Mouse (Mus musculus) kidney, embryonic 16.5 days (tissue): ENCODE measurements around the gene Trap1. TPM values are rescaled to one million over a fixed set of nuclear protein-coding genes. Genes with fewer than 3 reads are reported as not detected.
"Not testable (repeated sequence)": the region's sequence is repeated elsewhere in the genome, so short reads cannot be mapped to it uniquely, and the experiment has no call there.

Experiments
- ATAC-seq: fragments of 200-750 bp; cut with Nextera tagmentation; 2 replicates; pipeline ENCODE4 v1.8.0; 2017; ENCODE audit warnings: moderate TSS enrichment; ENCODE audit not compliant: low FRiP score, low TSS enrichment
- H3K27ac ChIP-seq: fragments of 300-500 bp; sonication (generic); 2 replicates; pipeline ENCODE4 v1.5.1; 2014; ENCODE audit warnings: low read length
- H3K27me3 ChIP-seq: fragments of 300-500 bp; sonication (generic); 2 replicates; pipeline ENCODE4 v1.6.1; 2014; ENCODE audit warnings: low read length, control low read depth, mixed read lengths; ENCODE audit not compliant: insufficient read depth
- H3K36me3 ChIP-seq: fragments of 300-500 bp; sonication (generic); 2 replicates; pipeline ENCODE4 v1.6.1; 2014; ENCODE audit warnings: low read length, control low read depth, mixed read lengths; ENCODE audit not compliant: insufficient read depth
- H3K4me1 ChIP-seq: fragments of 300-500 bp; sonication (generic); 2 replicates; pipeline ENCODE4 v1.6.1; 2014; ENCODE audit warnings: low read length, control low read depth, mixed read lengths; ENCODE audit not compliant: insufficient read depth
- H3K4me2 ChIP-seq: fragments of 300-500 bp; sonication (generic); replicated peaks from 2 replicates; pipeline ENCODE4 v1.6.1; 2014; ENCODE audit warnings: low read depth, low read length
- H3K4me3 ChIP-seq: fragments of 300-500 bp; sonication (generic); 2 replicates; pipeline ENCODE4 v1.5.1; 2014; ENCODE audit warnings: mild to moderate bottlenecking, low read length
- H3K9ac ChIP-seq: fragments of 300-500 bp; sonication (generic); replicated peaks from 2 replicates; pipeline ENCODE4 v1.6.1; 2014; ENCODE audit warnings: low read length
- H3K9me3 ChIP-seq: fragments of 300-500 bp; sonication (generic); 2 replicates; pipeline ENCODE4 v1.6.1; 2016; ENCODE audit warnings: low read length, control low read depth
- WGBS: fragments of 180-500 bp; shearing (Covaris S2); extraction: QIAGEN DNeasy Blood & Tissue Kit; methylation state at CpG from one replicate; pipeline ENCODE4 v1.1.7; 2014; 5-methylcytosine and 5-hydroxymethylcytosine counted together
- polyA plus RNA-seq: library from polyadenylated mRNA; unstranded; fragments of >200 nt; fragmentation: Nextera tagmentation; extraction: Ambion mirVana; gene quantifications from 2 replicates; pipeline ENCODE4 v1.2.1, GENCODE M21; 2015

The Trap1 gene
- 126 and 128 TPM in 2 replicates for polyA plus RNA-seq

- H3K36me3 ChIP-seq = peaks cover 12% of the 10 kb centered on the region; the same call in 1 of the 2 replicates
- peak within 1 kb of the TSS; percentile 93 for H3K9ac ChIP-seq
- no peaks in the 10 kb centered on the region for H3K9me3 ChIP-seq
- ATAC-seq = peak; percentile 97
- peak within 1 kb of the TSS; percentile 88 for H3K4me3 ChIP-seq
- H3K27ac ChIP-seq = peak within 1 kb of the TSS; percentile 89
- under 1% methylated on average over 58 of the region's 58 CpGs for WGBS
- peak within 1 kb of the TSS; percentile 64 for H3K4me2 ChIP-seq
- H3K4me1 ChIP-seq = peaks cover 26% of the 10 kb centered on the region
- H3K27me3 ChIP-seq = no peaks in the 10 kb centered on the region
Measured at GRCm38 (mm10) chr16:4077384-4078061, at the start of gene Trap1. Gene Trap1, minus strand, starts transcription at chr16:4077827.

- H3K9ac ChIP-seq = no peak overlapping the region
- H3K27me3 ChIP-seq = no peaks in the 10 kb centered on the region
- no peaks in the 10 kb centered on the region for H3K4me1 ChIP-seq
- ATAC-seq = no peak
- H3K4me2 ChIP-seq = no peak overlapping the region
- no peak overlapping the region for H3K4me3 ChIP-seq
- H3K9me3 ChIP-seq = no peaks in the 10 kb centered on the region
- H3K36me3 ChIP-seq = peaks cover 59% of the 10 kb centered on the region
- 95% methylated on average over 4 of the region's 4 CpGs for WGBS
- no peak overlapping the region for H3K27ac ChIP-seq
Measured at GRCm38 (mm10) chr16:4117072-4117471, 39.4 kb upstream of the Trap1 start.

GRCm38 (mm10) chr16:4100374-4100773 is 22.7 kb upstream of the Trap1 start:
- H3K4me1 ChIP-seq = no peaks in the 10 kb centered on the region
- H3K36me3 ChIP-seq = peaks cover 41% of the 10 kb centered on the region
- no peak overlapping the region for H3K9ac ChIP-seq
- H3K4me2 ChIP-seq = no peak overlapping the region
- WGBS = 90% methylated on average over 2 of the region's 2 CpGs
- ATAC-seq = no peak
- no peaks in the 10 kb centered on the region for H3K9me3 ChIP-seq
- no peak overlapping the region for H3K27ac ChIP-seq
- no peak overlapping the region for H3K4me3 ChIP-seq
- H3K27me3 ChIP-seq = no peaks in the 10 kb centered on the region

GRCm38 (mm10) chr16:4097521-4097920 is 19.9 kb upstream of the Trap1 start:
- peaks cover 62% of the 10 kb centered on the region for H3K36me3 ChIP-seq
- no peak overlapping the region for H3K4me2 ChIP-seq
- 100% methylated on average over 1 of the region's 1 CpGs for WGBS
- H3K4me3 ChIP-seq = no peak overlapping the region
- no peaks in the 10 kb centered on the region for H3K9me3 ChIP-seq
- no peaks in the 10 kb centered on the region for H3K4me1 ChIP-seq
- H3K9ac ChIP-seq = no peak overlapping the region
- ATAC-seq = no peak
- H3K27ac ChIP-seq = no peak overlapping the region
- no peaks in the 10 kb centered on the region for H3K27me3 ChIP-seq

- H3K36me3 ChIP-seq = peaks cover 66% of the 10 kb centered on the region
- no peak for ATAC-seq
Measured at GRCm38 (mm10) chr16:4096898-4097297, 19.3 kb upstream of the Trap1 start.

GRCm38 (mm10) chr16:4096141-4096540 is 18.5 kb upstream of the Trap1 start:
- H3K36me3 ChIP-seq = peaks cover 72% of the 10 kb centered on the region

More at GRCm38 (mm10) chr16:4096898-4097297, 19.3 kb upstream of the Trap1 start:
- Histone ChIP-seq H3K4me3 (no peak overlapping the region), H3K4me2 (no peak overlapping the region), H3K4me1 (no peaks in the 10 kb centered on the region), H3K9ac (no peak overlapping the region), H3K9me3 (no peaks in the 10 kb centered on the region), H3K27ac (no peak overlapping the region), H3K27me3 (no peaks in the 10 kb centered on the region)

GRCm38 (mm10) chr16:4087214-4087913 is 9.7 kb upstream of the Trap1 start:
- no peaks in the 10 kb centered on the region for H3K9me3 ChIP-seq
- H3K4me1 ChIP-seq = no peaks in the 10 kb centered on the region
- no peak overlapping the region for H3K9ac ChIP-seq
- no peak overlapping the region for H3K27ac ChIP-seq
- H3K4me3 ChIP-seq = no peak overlapping the region
- H3K4me2 ChIP-seq = no peak overlapping the region
- H3K36me3 ChIP-seq = peaks cover 80% of the 10 kb centered on the region
- H3K27me3 ChIP-seq = no peaks in the 10 kb centered on the region
- WGBS = 93% methylated on average over 8 of the region's 8 CpGs
- no peak for ATAC-seq

More at GRCm38 (mm10) chr16:4096141-4096540, 18.5 kb upstream of the Trap1 start:
- Histone ChIP-seq H3K9ac (no peak overlapping the region), H3K9me3 (no peaks in the 10 kb centered on the region), H3K4me2 (no peak overlapping the region), H3K4me3 (no peak overlapping the region), H3K27me3 (no peaks in the 10 kb centered on the region), H3K4me1 (no peaks in the 10 kb centered on the region), H3K27ac (no peak overlapping the region)
- 92% methylated on average over 3 of the region's 3 CpGs for WGBS
- ATAC-seq = no peak

GRCm38 (mm10) chr16:4085851-4086387 is 8.3 kb upstream of the Trap1 start:
- peaks cover 76% of the 10 kb centered on the region for H3K36me3 ChIP-seq
- no peak overlapping the region for H3K4me3 ChIP-seq
- H3K9ac ChIP-seq = no peak overlapping the region
- ATAC-seq = no peak
- H3K27ac ChIP-seq = no peak overlapping the region
- H3K27me3 ChIP-seq = no peaks in the 10 kb centered on the region
- no peaks in the 10 kb centered on the region for H3K4me1 ChIP-seq
- WGBS = 98% methylated on average over 9 of the region's 9 CpGs
- H3K4me2 ChIP-seq = no peak overlapping the region
- H3K9me3 ChIP-seq = no peaks in the 10 kb centered on the region

GRCm38 (mm10) chr16:4085051-4085450 is 7.4 kb upstream of the Trap1 start:
- Histone ChIP-seq H3K9me3 (no peaks in the 10 kb centered on the region), H3K36me3 (peaks cover 68% of the 10 kb centered on the region), H3K27me3 (no peaks in the 10 kb centered on the region), H3K4me1 (no peaks in the 10 kb centered on the region), H3K4me2 (no peak overlapping the region), H3K4me3 (no peak overlapping the region), H3K27ac (no peak overlapping the region), H3K9ac (no peak overlapping the region)
- ATAC-seq = 0 out of 2 replicates have a peak, but pooled peaks have one; percentile 7
- 96% methylated on average over 7 of the region's 7 CpGs for WGBS

- H3K27me3 ChIP-seq, H3K4me2 ChIP-seq, H3K9me3 ChIP-seq, ATAC-seq, H3K27ac ChIP-seq, H3K4me3 ChIP-seq, H3K9ac ChIP-seq: not testable (repeated sequence)
- H3K4me1 ChIP-seq = peaks cover 16% of the 10 kb centered on the region
- peaks cover 30% of the 10 kb centered on the region for H3K36me3 ChIP-seq
- 67% methylated on average over 3 of the region's 3 CpGs for WGBS
Measured at GRCm38 (mm10) chr16:4080419-4080818, 2.8 kb upstream of the Trap1 start.
